Mouse (Mus musculus) heart, postnatal 4 days (tissue): ENCODE results near the gene Hist1h2bn. TPM values are rescaled to one million over a fixed set of nuclear protein-coding genes. Genes with fewer than 3 reads are reported as not detected.
"Not testable (repeated sequence)": the region's sequence is repeated elsewhere in the genome, so short reads cannot be mapped to it uniquely, and the experiment has no call there.

Source experiments
- DNase-seq: peaks from one replicate; pipeline ENCODE4 v3.0.0; 2021
- microRNA-seq, 2 experiments: library from miRNA; unstranded; fragments of <30 nt; microRNA quantifications; one replicate each; pipeline ENCODE4 v1.2.0; 2021 to 2022
- total RNA-seq, 2 experiments: library from RNA; stranded (reverse); gene quantifications; 2 replicates each; pipeline ENCODE4 v1.2.3; 2021

Hist1h2bn gene
- total RNA-seq, 2 experiments from 2014 or later, result 295 to 300 TPM

GRCm38 (mm10) chr13:21782361-21783254 is 28.7 kb downstream of the Hist1h2bn start:
- peak; percentile 11 for DNase-seq

GRCm38 (mm10) chr13:21783255-21783617 is 29.3 kb downstream of the Hist1h2bn start, which contains the start of gene Hist1h3i:
Gene Hist1h3i, minus strand, starts transcription at chr13:21783370.
- peak; percentile 55 for DNase-seq

GRCm38 (mm10) chr13:21783734-21784161 is 29.8 kb downstream of the Hist1h2bn start:
- DNase-seq, result peak; percentile 23

GRCm38 (mm10) chr13:21784311-21784710 is 30.4 kb downstream of the Hist1h2bn start:
- DNase-seq, result no peak

GRCm38 (mm10) chr13:21786189-21786898 is 32.4 kb downstream of the Hist1h2bn start:
- DNase-seq, result peak; percentile 14

GRCm38 (mm10) chr13:21786899-21787629 is 33.1 kb downstream of the Hist1h2bn start, which contains the start of the genes Hist1h2an and Hist1h2bp:
Gene Hist1h2an, minus strand, starts transcription at chr13:21787218.
Gene Hist1h2bp, plus strand, starts transcription at chr13:21787461.
- DNase-seq, result peak; percentile 88

- no peak for DNase-seq
Observed at GRCm38 (mm10) chr13:21787760-21788593, 34.1 kb downstream of the Hist1h2bn start.

- no peak for DNase-seq
Observed at GRCm38 (mm10) chr13:21789925-21790324, 36.0 kb downstream of the Hist1h2bn start.

GRCm38 (mm10) chr13:21790601-21791283 is 36.8 kb downstream of the Hist1h2bn start:
- no peak for DNase-seq

- DNase-seq, result no peak
Observed at GRCm38 (mm10) chr13:21795584-21795983, 41.7 kb downstream of the Hist1h2bn start.

GRCm38 (mm10) chr13:21797163-21797562 is 43.2 kb downstream of the Hist1h2bn start:
- DNase-seq, result not testable (repeated sequence)

GRCm38 (mm10) chr13:21803058-21803457 is 49.1 kb downstream of the Hist1h2bn start:
- not testable (repeated sequence) for DNase-seq

Small RNA genes lying within 50 kb of the gene (microRNA-seq; reads per million reads assigned to microRNA genes)
- gene Gm44346 (0 reads per million in 2 experiments), gene Gm44357 (0 reads per million in 2 experiments), gene Gm44367 (0 reads per million in 2 experiments), gene Gm44454 (0 reads per million in 2 experiments)

Other genes with a start within 250 kb of the Hist1h2bn start
- gene Zkscan8, start 223.0 kb upstream of the Hist1h2bn start, total RNA-seq, result 10 to 100 TPM; 15.1 to 16.5 TPM
- not detected for gene Olfr1366, start 211.3 kb upstream of the Hist1h2bn start, total RNA-seq
- not detected for gene Olfr1535, start 194.2 kb upstream of the Hist1h2bn start, total RNA-seq
- gene Olfr1364, start 172.4 kb upstream of the Hist1h2bn start, total RNA-seq, result not detected
- gene Olfr1362, start 140.1 kb upstream of the Hist1h2bn start, total RNA-seq, result not detected
- not detected for gene Olfr11, start 111.6 kb upstream of the Hist1h2bn start, total RNA-seq
- gene Olfr1361, start 90.7 kb upstream of the Hist1h2bn start, total RNA-seq, result not detected
- gene Olfr1360, start 76.7 kb upstream of the Hist1h2bn start, total RNA-seq, result not detected
- gene Olfr1359, start 56.0 kb upstream of the Hist1h2bn start, total RNA-seq, result not detected
- gene Hist1h2bl, start 38.0 kb upstream of the Hist1h2bn start, total RNA-seq, result 100 to 1,000 TPM; 413 to 441 TPM
- gene Hist1h2ai, start 37.7 kb upstream of the Hist1h2bn start, total RNA-seq, result 100 to 1,000 TPM; 376 to 467 TPM
- 100 to 1,000 TPM; 719 to 727 TPM for gene Hist1h3h, start 36.5 kb upstream of the Hist1h2bn start, total RNA-seq
- gene Hist1h2bm, start 32.1 kb upstream of the Hist1h2bn start, total RNA-seq, result 100 to 1,000 TPM; 135 to 139 TPM
- 10 to 100 TPM; 84.6 to 87.5 TPM for gene Hist1h4j, start 19.1 kb upstream of the Hist1h2bn start, total RNA-seq
- gene Hist1h4k, start 3.6 kb upstream of the Hist1h2bn start, total RNA-seq, result 1,000 to 10,000 TPM in 1 of 2 experiments, 100 to 1,000 TPM in 1; 995 to 1,039 TPM
- gene Hist1h2ak, start 296 bp upstream of the Hist1h2bn start, total RNA-seq, result 100 to 1,000 TPM; 186 to 191 TPM
- gene Hist1h1b, start 26.5 kb downstream of the Hist1h2bn start, total RNA-seq, result 100 to 1,000 TPM; 295 to 307 TPM
- gene Hist1h3i, start 29.2 kb downstream of the Hist1h2bn start, total RNA-seq, result 100 to 1,000 TPM; 504 to 518 TPM
- gene Hist1h2an, start 33.1 kb downstream of the Hist1h2bn start, total RNA-seq, result 100 to 1,000 TPM in 1 of 2 experiments, 10 to 100 TPM in 1; 94.5 to 114 TPM
- gene Hist1h2bp, start 33.3 kb downstream of the Hist1h2bn start, total RNA-seq, result 100 to 1,000 TPM; 213 to 224 TPM
- 100 to 1,000 TPM; 420 to 457 TPM for gene Hist1h2bq, start 56.1 kb downstream of the Hist1h2bn start, total RNA-seq
- gene Hist1h2ao, start 56.3 kb downstream of the Hist1h2bn start, total RNA-seq, result not detected
- 100 to 1,000 TPM; 679 to 704 TPM for gene Hist1h4m, start 57.6 kb downstream of the Hist1h2bn start, total RNA-seq
- 10 to 100 TPM; 54.0 to 56.5 TPM for gene Hist1h4n, start 78.1 kb downstream of the Hist1h2bn start, total RNA-seq
- gene Hist1h2ap, start 79.4 kb downstream of the Hist1h2bn start, total RNA-seq, result 100 to 1,000 TPM; 717 to 739 TPM
- gene Hist1h2br, start 79.6 kb downstream of the Hist1h2bn start, total RNA-seq, result 100 to 1,000 TPM; 420 to 457 TPM
- gene Zfp184, start 191.0 kb downstream of the Hist1h2bn start, total RNA-seq, result 1 to 10 TPM; 3.9 TPM
- gene Pom121l2, start 227.1 kb downstream of the Hist1h2bn start, total RNA-seq, result not detected